Mouse (Mus musculus) limb, embryonic 11.5 days (tissue): ENCODE measurements at regions not wholly inside any gene's neighbourhood (a gene's known extent, or its start where the extent isn't known, plus 50 kb on each side); places are given as distances from the start of the nearest gene placed in this dataset.
A peak's percentile ranks its signal among the peaks of the same experiment; 100 is the strongest.

Experiments used
- ATAC-seq: fragments of 200-750 bp; cut with Nextera tagmentation; 2 replicates; pipeline ENCODE4 v1.8.0; 2017; ENCODE audit warnings: low read depth; ENCODE audit not compliant: insufficient number of reproducible peaks, low FRiP score, low TSS enrichment
- DNase-seq: peaks from one replicate; pipeline ENCODE4 v3.0.0-alpha.2; 2015; ENCODE audit warnings: low spot score
- H3K27ac ChIP-seq: fragments of 300-500 bp; sonication (generic); replicated peaks from 2 replicates; pipeline ENCODE4 v1.5.1; 2014; ENCODE audit warnings: low read depth, mild to moderate bottlenecking, low read length
- H3K27me3 ChIP-seq: fragments of 300-500 bp; sonication (generic); 2 replicates; pipeline ENCODE4 v1.6.1; 2014; ENCODE audit warnings: mild to moderate bottlenecking, low read length, mixed read lengths; ENCODE audit not compliant: control insufficient read depth, insufficient read depth
- H3K36me3 ChIP-seq: fragments of 300-500 bp; sonication (generic); 2 replicates; pipeline ENCODE4 v1.6.1; 2014; ENCODE audit warnings: mild to moderate bottlenecking, low read length, moderate library complexity, mixed read lengths; ENCODE audit not compliant: control insufficient read depth, insufficient read depth
- H3K4me1 ChIP-seq: fragments of 300-500 bp; sonication (generic); 2 replicates; pipeline ENCODE4 v1.6.1; 2014; ENCODE audit warnings: low read length, mixed read lengths; ENCODE audit not compliant: control insufficient read depth, insufficient read depth
- H3K4me2 ChIP-seq: fragments of 300-500 bp; sonication (generic); 2 replicates; pipeline ENCODE4 v1.6.1; 2014; ENCODE audit warnings: low read depth, mild to moderate bottlenecking, moderate library complexity; ENCODE audit not compliant: severe bottlenecking
- H3K4me3 ChIP-seq: fragments of 300-500 bp; sonication (generic); 2 replicates; pipeline ENCODE4 v1.5.1; 2014; ENCODE audit warnings: low read depth, low read length
- H3K9ac ChIP-seq: fragments of 300-500 bp; sonication (generic); 2 replicates; pipeline ENCODE4 v1.6.1; 2014; ENCODE audit warnings: mild to moderate bottlenecking, low read length
- H3K9me3 ChIP-seq: fragments of 300-500 bp; sonication (generic); 2 replicates; pipeline ENCODE4 v1.6.1; 2016; ENCODE audit warnings: low read length; ENCODE audit not compliant: control insufficient read depth
- WGBS: fragments of 180-500 bp; shearing (Covaris S2); extraction: QIAGEN DNeasy Blood & Tissue Kit; methylation state at CpG from one replicate; pipeline ENCODE4 v1.1.7; 2014; 5-methylcytosine and 5-hydroxymethylcytosine counted together

DNA sequence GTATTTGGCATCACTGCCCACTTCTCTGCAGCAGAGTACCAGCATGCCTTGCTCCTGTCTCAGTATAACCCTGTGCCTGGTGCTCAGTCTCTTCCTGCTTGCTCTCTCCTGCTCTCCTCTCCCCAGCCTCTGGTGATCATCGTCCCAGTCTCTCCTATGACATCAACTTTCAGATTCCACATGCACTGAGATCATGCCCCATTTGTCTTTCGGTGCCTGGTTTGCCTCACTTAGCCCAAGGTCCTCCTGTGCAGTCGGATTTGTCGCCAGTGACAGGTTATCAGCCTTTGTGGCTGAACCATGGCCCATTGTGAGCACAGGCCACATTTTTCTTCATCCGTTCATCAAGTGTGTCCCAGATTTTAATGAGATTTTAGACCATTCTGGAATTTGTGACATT is 314.0 kb downstream of the Diras2 start:
- H3K9ac ChIP-seq = no peak overlapping the region
- H3K27ac ChIP-seq = no peak overlapping the region
- H3K4me2 ChIP-seq = no peak overlapping the region
- no peaks in the 10 kb centered on the region for H3K4me1 ChIP-seq
- no peak overlapping the region for H3K4me3 ChIP-seq
- no peaks in the 10 kb centered on the region for H3K9me3 ChIP-seq
- WGBS = 71% methylated on average over 5 of the region's 5 CpGs
- no peak for ATAC-seq
- H3K36me3 ChIP-seq = no peaks in the 10 kb centered on the region
- DNase-seq = no peak
- H3K27me3 ChIP-seq = no peaks in the 10 kb centered on the region

DNA sequence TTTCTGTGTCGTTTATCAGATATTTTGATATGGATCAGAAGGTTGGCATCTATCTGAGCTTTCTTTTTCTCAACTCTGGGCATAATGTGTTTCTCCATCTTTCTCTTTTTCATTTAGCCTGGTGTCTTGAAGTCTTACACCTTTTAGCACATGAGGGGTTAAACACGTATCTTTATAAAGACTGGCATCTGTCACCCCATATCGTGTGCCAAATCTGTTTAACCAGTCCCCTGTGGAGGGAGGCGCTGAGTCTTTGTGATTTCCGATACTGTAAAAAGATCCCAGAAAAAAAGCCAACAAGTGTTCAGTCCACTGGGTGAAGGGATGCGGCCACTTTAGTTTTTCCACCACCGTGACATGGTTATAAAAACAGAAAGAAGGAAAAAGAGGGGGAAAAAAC is 313.3 kb downstream of the Diras2 start:
- Histone ChIP-seq H3K27me3 (no peaks in the 10 kb centered on the region), H3K27ac (no peak overlapping the region), H3K4me1 (no peaks in the 10 kb centered on the region), H3K4me2 (no peak overlapping the region), H3K9ac (no peak overlapping the region), H3K36me3 (no peaks in the 10 kb centered on the region), H3K4me3 (no peak overlapping the region), H3K9me3 (no peaks in the 10 kb centered on the region)
- ATAC-seq (no peak), DNase-seq (no peak)
- 74% methylated on average over 7 of the region's 7 CpGs for WGBS

DNA sequence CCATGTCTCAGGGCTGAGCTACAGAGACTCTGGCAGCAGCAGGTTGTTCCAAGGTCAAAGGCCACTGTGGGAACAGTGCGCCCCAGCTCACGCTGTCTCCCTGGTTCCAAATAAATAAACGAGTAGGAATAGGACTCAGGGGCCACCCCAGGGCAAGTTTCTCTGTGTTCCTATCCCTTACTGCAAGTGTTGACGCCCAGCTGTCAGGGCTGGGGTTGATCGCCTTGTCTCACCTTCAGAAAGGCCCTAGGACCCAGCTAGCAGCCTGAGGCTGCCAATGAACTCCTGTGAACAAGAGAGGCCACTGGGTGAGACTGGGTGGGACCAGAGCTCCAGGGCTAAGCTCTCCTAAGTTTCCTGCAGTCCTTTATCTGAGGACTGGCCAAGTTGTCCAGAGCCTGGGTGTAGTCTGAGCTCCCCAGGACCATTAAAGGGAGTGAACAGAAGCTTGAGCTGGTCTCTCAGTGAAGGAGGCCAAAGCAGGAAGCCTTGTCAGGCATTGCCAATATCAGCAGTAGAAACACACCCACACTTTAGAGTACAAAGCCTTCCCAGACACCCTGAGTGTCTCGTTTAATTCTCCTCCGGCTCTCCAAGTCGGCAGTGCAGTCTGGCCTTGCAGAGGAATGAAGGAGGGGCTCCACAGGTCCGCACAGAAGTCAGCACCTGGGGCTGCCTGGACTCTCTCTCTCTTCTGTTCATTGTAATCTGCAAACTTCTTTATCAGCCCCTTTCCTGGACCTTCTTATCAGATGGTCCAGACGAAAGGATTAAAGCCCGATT is 308.6 kb downstream of the Diras2 start:
- DNase-seq (no peak), ATAC-seq (no peak)
- Histone ChIP-seq H3K4me3 (no peak overlapping the region), H3K27ac (no peak overlapping the region), H3K4me2 (no peak overlapping the region), H3K36me3 (no peaks in the 10 kb centered on the region), H3K4me1 (peaks cover 4% of the 10 kb centered on the region; the same call in 1 of the 2 replicates), H3K27me3 (no peaks in the 10 kb centered on the region), H3K9me3 (no peaks in the 10 kb centered on the region), H3K9ac (no peak overlapping the region)
- WGBS = 46% methylated on average over 11 of the region's 11 CpGs

- Histone ChIP-seq H3K27me3 (no peaks in the 10 kb centered on the region), H3K9me3 (no peaks in the 10 kb centered on the region), H3K36me3 (no peaks in the 10 kb centered on the region), H3K4me1 (peaks cover 4% of the 10 kb centered on the region; the same call in 1 of the 2 replicates), H3K4me2 (no peak overlapping the region), H3K9ac (no peak overlapping the region), H3K4me3 (no peak overlapping the region), H3K27ac (no peak overlapping the region)
- 61% methylated on average over 6 of the region's 6 CpGs for WGBS
- no peak for ATAC-seq
- DNase-seq = peak; percentile 45
These were observed 307.7 kb downstream of the Diras2 start for GRCm38 (mm10) chr13:52223098-52223962.

- H3K36me3 ChIP-seq = no peaks in the 10 kb centered on the region
- no peak overlapping the region for H3K9ac ChIP-seq
- no peak overlapping the region for H3K4me2 ChIP-seq
- ATAC-seq (no peak), DNase-seq (no peak)
- H3K4me1 ChIP-seq = no peaks in the 10 kb centered on the region
- 75% methylated on average over 5 of the region's 5 CpGs for WGBS
- no peak overlapping the region for H3K4me3 ChIP-seq
- no peak overlapping the region for H3K27ac ChIP-seq
- no peaks in the 10 kb centered on the region for H3K27me3 ChIP-seq
- no peaks in the 10 kb centered on the region for H3K9me3 ChIP-seq
These were observed 297.1 kb downstream of the Diras2 start for GRCm38 (mm10) chr13:52233971-52234370.

- Histone ChIP-seq H3K4me3 (no peak overlapping the region), H3K4me2 (no peak overlapping the region), H3K9me3 (no peaks in the 10 kb centered on the region), H3K27me3 (no peaks in the 10 kb centered on the region), H3K4me1 (no peaks in the 10 kb centered on the region), H3K36me3 (no peaks in the 10 kb centered on the region), H3K27ac (no peak overlapping the region), H3K9ac (no peak overlapping the region)
- DNase-seq = no peak
- no peak for ATAC-seq
- WGBS = 51% methylated on average over 10 of the region's 10 CpGs
These were observed 295.0 kb downstream of the Diras2 start for GRCm38 (mm10) chr13:52236105-52236504.

GRCm38 (mm10) chr13:52239563-52239962 is 291.5 kb downstream of the Diras2 start:
- DNase-seq (no peak), ATAC-seq (no peak)
- H3K9me3 ChIP-seq = no peaks in the 10 kb centered on the region
- no peaks in the 10 kb centered on the region for H3K36me3 ChIP-seq
- H3K9ac ChIP-seq = no peak overlapping the region
- no peak overlapping the region for H3K4me3 ChIP-seq
- no peaks in the 10 kb centered on the region for H3K27me3 ChIP-seq
- 91% methylated on average over 1 of the region's 1 CpGs for WGBS
- H3K4me2 ChIP-seq = no peak overlapping the region
- no peak overlapping the region for H3K27ac ChIP-seq
- no peaks in the 10 kb centered on the region for H3K4me1 ChIP-seq

GRCm38 (mm10) chr13:52241761-52242160 is 289.3 kb downstream of the Diras2 start:
- Histone ChIP-seq H3K4me1 (no peaks in the 10 kb centered on the region), H3K4me2 (no peak overlapping the region), H3K9me3 (no peaks in the 10 kb centered on the region), H3K27me3 (no peaks in the 10 kb centered on the region), H3K36me3 (no peaks in the 10 kb centered on the region), H3K4me3 (no peak overlapping the region), H3K27ac (no peak overlapping the region), H3K9ac (no peak overlapping the region)
- no peak for ATAC-seq
- WGBS = 50% methylated on average over 1 of the region's 1 CpGs
- DNase-seq = no peak
